Mouse (Mus musculus) embryonic facial prominence, embryonic 11.5 days (tissue): Measurements from ENCODE around the gene Macf1. TPM values are rescaled to one million over a fixed set of nuclear protein-coding genes. Genes with fewer than 3 reads are reported as not detected.
A peak's percentile ranks its signal among the peaks of the same experiment; 100 is the strongest.

Experiments
- ATAC-seq: fragments of 200-750 bp; cut with Nextera tagmentation; replicated peaks from 2 replicates; pipeline ENCODE4 v1.8.0; 2017; ENCODE audit warnings: low read depth; ENCODE audit not compliant: insufficient number of reproducible peaks, low FRiP score, low TSS enrichment
- DNase-seq: peaks from one replicate; pipeline ENCODE4 v3.0.0-alpha.2; 2015; ENCODE audit warnings: low spot score
- H3K27ac ChIP-seq: fragments of 300-500 bp; sonication (generic); replicated peaks from 2 replicates; pipeline ENCODE4 v1.5.1; 2014; ENCODE audit warnings: mild to moderate bottlenecking, low read depth, low read length, control low read depth
- H3K27me3 ChIP-seq: fragments of 300-500 bp; sonication (generic); 2 replicates; pipeline ENCODE4 v1.6.1; 2014; ENCODE audit warnings: mild to moderate bottlenecking, low read length, moderate library complexity, mixed read lengths; ENCODE audit not compliant: control insufficient read depth, insufficient read depth
- H3K36me3 ChIP-seq: fragments of 300-500 bp; sonication (generic); replicated peaks from 2 replicates; pipeline ENCODE4 v1.6.1; 2014; ENCODE audit warnings: low read depth, mild to moderate bottlenecking, low read length, moderate library complexity, mixed read lengths; ENCODE audit not compliant: control insufficient read depth, insufficient read depth
- H3K4me1 ChIP-seq: fragments of 300-500 bp; sonication (generic); 2 replicates; pipeline ENCODE4 v1.6.1; 2014; ENCODE audit warnings: low read length, mixed read lengths; ENCODE audit not compliant: control insufficient read depth, insufficient read depth
- H3K4me2 ChIP-seq: fragments of 300-500 bp; sonication (generic); 2 replicates; pipeline ENCODE4 v1.6.1; 2014; ENCODE audit warnings: low read depth, mild to moderate bottlenecking, control low read depth, low read length, moderate library complexity
- H3K4me3 ChIP-seq: fragments of 300-500 bp; sonication (generic); 2 replicates; pipeline ENCODE4 v1.5.1; 2014; ENCODE audit warnings: low read depth, low read length, control low read depth
- H3K9ac ChIP-seq: fragments of 300-500 bp; sonication (generic); replicated peaks from 2 replicates; pipeline ENCODE4 v1.6.1; 2014; ENCODE audit warnings: mild to moderate bottlenecking, control low read depth, low read length
- H3K9me3 ChIP-seq: fragments of 300-500 bp; sonication (generic); replicated peaks from 2 replicates; pipeline ENCODE4 v1.6.1; 2016; ENCODE audit warnings: mild to moderate bottlenecking, low read length, inconsistent platforms, mixed read lengths; ENCODE audit not compliant: control insufficient read depth
- WGBS: fragments of 180-500 bp; shearing (Covaris S2); extraction: QIAGEN DNeasy Blood & Tissue Kit; methylation state at CpG from one replicate; pipeline ENCODE4 v1.1.7; 2014; 5-methylcytosine and 5-hydroxymethylcytosine counted together
- polyA plus RNA-seq: library from polyadenylated mRNA; unstranded; fragments of >200 nt; fragmentation: Nextera tagmentation; extraction: Ambion mirVana; gene quantifications from 2 replicates; pipeline ENCODE4 v1.2.1, GENCODE M21; 2014

Macf1 gene
- polyA plus RNA-seq, 1 experiment from 2014 or later, result 70.2 TPM

GRCm38 (mm10) chr4:123712431-123712830, 28.3 kb upstream of the Macf1 start:
- no peak for DNase-seq
- Histone ChIP-seq H3K9ac (no peak overlapping the region), H3K27me3 (no peaks in the 10 kb centered on the region), H3K27ac (no peak overlapping the region), H3K4me3 (no peak overlapping the region), H3K36me3 (no peaks in the 10 kb centered on the region; the same call in 1 of the 2 replicates), H3K4me2 (no peak overlapping the region), H3K9me3 (no peaks in the 10 kb centered on the region), H3K4me1 (no peaks in the 10 kb centered on the region)
- no peak for ATAC-seq
- WGBS, result 85% methylated on average over 1 of the region's 3 CpGs

GRCm38 (mm10) chr4:123707340-123707739, 23.2 kb upstream of the Macf1 start:
- Histone ChIP-seq H3K27me3 (no peaks in the 10 kb centered on the region), H3K36me3 (no peaks in the 10 kb centered on the region), H3K9ac (no peak overlapping the region), H3K4me1 (no peaks in the 10 kb centered on the region), H3K9me3 (no peaks in the 10 kb centered on the region), H3K4me2 (no peak overlapping the region), H3K27ac (no peak overlapping the region), H3K4me3 (no peak overlapping the region)
- WGBS, result 94% methylated on average over 5 of the region's 5 CpGs
- no peak for ATAC-seq
- no peak for DNase-seq

GRCm38 (mm10) chr4:123705340-123705739, 21.2 kb upstream of the Macf1 start:
- Histone ChIP-seq H3K36me3 (no peaks in the 10 kb centered on the region), H3K4me3 (no peak overlapping the region), H3K9ac (no peak overlapping the region), H3K4me1 (no peaks in the 10 kb centered on the region), H3K9me3 (no peaks in the 10 kb centered on the region), H3K27ac (no peak overlapping the region), H3K4me2 (no peak overlapping the region), H3K27me3 (no peaks in the 10 kb centered on the region)
- no peak for ATAC-seq
- no peak for DNase-seq
- 90% methylated on average over 2 of the region's 2 CpGs for WGBS

DNA sequence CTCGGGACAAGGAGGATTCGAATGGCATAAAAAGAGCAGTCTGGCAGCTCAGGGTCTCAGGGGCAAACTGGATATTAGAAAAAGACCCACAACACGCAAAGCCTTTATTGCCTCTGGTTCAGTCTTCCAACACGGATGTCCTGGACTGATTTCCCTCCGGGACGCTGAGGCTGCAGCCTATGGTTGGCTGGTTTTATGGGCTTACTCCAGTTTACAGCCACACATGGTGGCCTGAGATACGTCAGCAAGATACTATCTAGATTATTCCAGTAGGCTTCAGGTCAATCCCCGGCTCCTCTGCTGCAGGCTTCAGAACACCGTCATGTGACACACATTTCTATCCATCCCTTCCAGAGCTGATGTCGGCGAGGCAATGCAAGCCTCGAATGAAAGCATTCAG, 9.2 kb upstream of the Macf1 start:
- Histone ChIP-seq H3K4me2 (no peak overlapping the region), H3K27me3 (no peaks in the 10 kb centered on the region), H3K9ac (no peak overlapping the region), H3K27ac (no peak overlapping the region), H3K9me3 (no peaks in the 10 kb centered on the region), H3K36me3 (no peaks in the 10 kb centered on the region), H3K4me1 (no peaks in the 10 kb centered on the region), H3K4me3 (no peak overlapping the region)
- ATAC-seq (no peak), DNase-seq (no peak)
- WGBS, result 87% methylated on average over 12 of the region's 12 CpGs

- Histone ChIP-seq H3K36me3 (no peaks in the 10 kb centered on the region), H3K27ac (no peak overlapping the region), H3K4me2 (no peak overlapping the region), H3K27me3 (no peaks in the 10 kb centered on the region), H3K4me1 (peaks cover 4% of the 10 kb centered on the region; the same call in 1 of the 2 replicates), H3K9ac (no peak overlapping the region), H3K9me3 (no peaks in the 10 kb centered on the region), H3K4me3 (no peak overlapping the region)
- WGBS, result 86% methylated on average over 3 of the region's 3 CpGs
- no peak for ATAC-seq
- DNase-seq, result no peak
These were observed 7.9 kb upstream of the Macf1 start for GRCm38 (mm10) chr4:123692071-123692470.

DNA sequence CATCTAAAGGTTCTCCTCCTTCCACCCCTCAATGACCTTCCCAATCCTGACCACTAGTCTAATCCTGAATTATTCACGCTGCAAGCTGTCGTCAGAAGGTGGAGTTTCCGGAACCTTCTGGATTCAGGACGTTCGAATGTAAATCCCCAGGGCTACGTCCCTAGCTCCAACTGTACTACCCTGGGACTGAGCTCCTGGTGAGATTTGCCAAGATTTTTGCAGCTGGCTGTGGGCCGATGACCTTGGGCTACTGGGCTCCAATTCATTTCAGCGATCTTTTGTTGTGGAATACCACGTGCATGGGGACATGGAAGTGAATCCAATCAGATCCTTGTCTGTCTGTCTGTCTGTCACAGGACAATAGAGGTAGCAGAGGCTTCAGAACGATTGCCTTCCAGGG, 6.2 kb upstream of the Macf1 start:
- no peaks in the 10 kb centered on the region for H3K9me3 ChIP-seq
- no peak for DNase-seq
- no peak for ATAC-seq
- H3K27ac ChIP-seq, result no peak overlapping the region
- peaks cover 9% of the 10 kb centered on the region; the same call in 1 of the 2 replicates for H3K27me3 ChIP-seq
- no peaks in the 10 kb centered on the region for H3K36me3 ChIP-seq
- peaks cover 8% of the 10 kb centered on the region; the same call in 1 of the 2 replicates for H3K4me1 ChIP-seq
- no peak overlapping the region for H3K4me3 ChIP-seq
- H3K9ac ChIP-seq, result no peak overlapping the region
- WGBS, result 83% methylated on average over 10 of the region's 10 CpGs
- H3K4me2 ChIP-seq, result no peak overlapping the region

DNA sequence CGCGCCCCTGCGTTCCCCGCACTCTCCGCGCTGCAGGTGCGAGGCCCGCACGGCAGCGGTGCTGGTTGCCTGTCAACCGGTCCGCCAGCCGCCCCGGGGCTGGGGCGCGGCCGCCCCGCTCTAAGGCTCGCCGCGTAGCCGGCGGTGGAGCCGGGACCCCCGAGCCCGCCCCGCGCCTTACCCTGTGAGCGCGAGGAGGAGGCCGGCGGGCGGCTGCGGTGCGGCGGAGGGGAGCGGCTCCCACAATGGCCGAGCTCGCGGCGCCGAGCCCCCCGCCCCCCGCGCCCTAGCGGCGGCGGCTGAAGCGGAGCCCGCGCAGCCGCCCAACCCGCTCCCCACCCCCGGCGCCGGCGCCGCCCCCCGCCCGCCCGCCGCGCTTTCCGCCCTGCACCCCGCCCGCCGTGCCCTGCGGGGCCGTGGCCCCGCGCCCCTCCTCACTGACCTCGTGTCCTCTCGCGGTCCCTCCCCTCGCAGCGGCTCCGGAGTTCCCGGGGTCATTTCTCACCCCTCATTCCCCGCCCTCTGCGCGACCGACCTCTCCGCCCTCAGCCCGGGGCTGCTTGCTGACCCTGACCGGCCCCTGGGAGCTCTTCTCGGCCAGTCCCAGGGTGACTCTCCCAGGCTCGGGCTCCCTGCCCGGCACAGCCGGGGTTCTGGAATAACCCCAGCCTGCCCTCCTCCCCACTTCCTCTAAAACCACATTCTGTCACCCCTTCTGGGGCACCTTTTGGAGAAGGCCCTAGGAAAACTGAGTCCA, 3.0 kb upstream of the Macf1 start:
- Histone ChIP-seq H3K9me3 (no peaks in the 10 kb centered on the region), H3K36me3 (no peaks in the 10 kb centered on the region), H3K27me3 (peaks cover 9% of the 10 kb centered on the region; the same call in 1 of the 2 replicates), H3K4me3 (peak overlapping the region; percentile 75), H3K4me1 (peaks cover 8% of the 10 kb centered on the region; the same call in 1 of the 2 replicates), H3K9ac (peak overlapping the region; percentile 74), H3K4me2 (peak overlapping the region; percentile 89), H3K27ac (peak overlapping the region; percentile 47; the same call in 1 of the 2 replicates)
- DNase-seq (peak; percentile 59), ATAC-seq (peak; percentile 22; the same call in 1 of the 2 replicates)
- WGBS, result under 1% methylated on average over 56 of the region's 89 CpGs

- Histone ChIP-seq H3K9me3 (no peaks in the 10 kb centered on the region), H3K4me2 (peak overlapping the region; percentile 89), H3K27ac (peak overlapping the region; percentile 47; the same call in 1 of the 2 replicates), H3K36me3 (no peaks in the 10 kb centered on the region), H3K9ac (peak overlapping the region; percentile 74), H3K4me3 (peak overlapping the region; percentile 75), H3K27me3 (peaks cover 9% of the 10 kb centered on the region; the same call in 1 of the 2 replicates), H3K4me1 (peaks cover 8% of the 10 kb centered on the region; the same call in 1 of the 2 replicates)
- ATAC-seq (peak; percentile 57; the same call in 1 of the 2 replicates), DNase-seq (no peak)
- WGBS, result under 1% methylated on average over 54 of the region's 56 CpGs
These were observed 2.3 kb upstream of the Macf1 start for GRCm38 (mm10) chr4:123686368-123687024.
